Mouse (Mus musculus) embryo, embryonic 10 days (tissue): ENCODE data around the gene Ddx58.

Experiments used
- DNase-seq: peaks from one replicate; pipeline ENCODE4 v3.0.0-alpha.2; 2015; ENCODE audit warnings: low spot score

Ddx58 gene

GRCm38 (mm10) chr4:40182651-40183320 is 56.8 kb downstream of the Ddx58 start:
- DNase-seq: peak; percentile 80

DNA sequence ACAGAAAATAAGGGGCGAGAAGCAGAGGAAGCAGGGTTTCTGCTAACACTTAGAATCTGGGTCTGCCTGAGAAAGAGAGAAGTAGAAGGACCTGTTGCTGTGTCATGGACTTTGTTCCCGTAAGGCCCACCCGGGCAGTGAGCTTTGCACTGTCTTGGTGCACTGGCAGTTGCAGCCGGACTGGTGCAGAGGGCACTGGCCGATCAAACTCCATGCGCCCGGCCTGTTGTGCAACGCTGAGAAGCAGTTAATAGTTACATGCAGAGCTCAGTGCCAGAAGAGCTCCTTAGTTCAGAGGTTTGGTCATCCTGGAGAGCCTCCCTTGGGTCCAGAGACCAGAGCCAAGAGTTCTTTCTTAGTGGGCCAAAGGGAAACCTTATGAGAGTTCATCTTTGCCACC is 57.9 kb downstream of the Ddx58 start:
- no peak for DNase-seq

DNA sequence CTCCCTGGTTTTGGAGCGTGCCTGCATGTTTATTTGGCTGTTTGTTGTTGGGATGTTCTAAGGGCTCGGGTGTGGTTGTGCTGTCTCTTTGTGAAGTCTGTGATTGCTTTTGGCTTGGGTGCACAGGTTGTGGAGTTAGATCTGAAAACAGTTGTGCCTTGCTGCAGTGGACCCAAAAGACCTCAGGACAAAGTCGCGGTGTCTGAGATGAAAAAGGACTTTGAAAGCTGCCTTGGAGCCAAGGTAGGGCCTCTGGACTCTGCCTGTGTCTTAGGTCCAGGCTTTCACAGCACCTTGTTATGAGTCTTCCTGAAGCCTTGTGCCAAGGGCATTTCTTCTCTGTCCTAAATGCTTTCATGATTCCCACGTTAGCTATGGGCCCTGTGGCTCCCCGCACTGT is 59.6 kb downstream of the Ddx58 start:
- no peak for DNase-seq

- no peak for DNase-seq
These were observed 61.0 kb downstream of the Ddx58 start for GRCm38 (mm10) chr4:40178584-40178983.

- no peak for DNase-seq
These were observed 65.3 kb downstream of the Ddx58 start for GRCm38 (mm10) chr4:40174321-40174720.

- no peak for DNase-seq
These were observed 67.3 kb downstream of the Ddx58 start for GRCm38 (mm10) chr4:40172336-40172735.

GRCm38 (mm10) chr4:40171477-40171876 is 68.2 kb downstream of the Ddx58 start:
- DNase-seq: no peak

GRCm38 (mm10) chr4:40163646-40164045 is 76.0 kb downstream of the Ddx58 start:
- no peak for DNase-seq

GRCm38 (mm10) chr4:40160591-40161434 is 78.8 kb downstream of the Ddx58 start:
- no peak for DNase-seq

- no peak for DNase-seq
These were observed 81.4 kb downstream of the Ddx58 start for GRCm38 (mm10) chr4:40158224-40158540.

DNA sequence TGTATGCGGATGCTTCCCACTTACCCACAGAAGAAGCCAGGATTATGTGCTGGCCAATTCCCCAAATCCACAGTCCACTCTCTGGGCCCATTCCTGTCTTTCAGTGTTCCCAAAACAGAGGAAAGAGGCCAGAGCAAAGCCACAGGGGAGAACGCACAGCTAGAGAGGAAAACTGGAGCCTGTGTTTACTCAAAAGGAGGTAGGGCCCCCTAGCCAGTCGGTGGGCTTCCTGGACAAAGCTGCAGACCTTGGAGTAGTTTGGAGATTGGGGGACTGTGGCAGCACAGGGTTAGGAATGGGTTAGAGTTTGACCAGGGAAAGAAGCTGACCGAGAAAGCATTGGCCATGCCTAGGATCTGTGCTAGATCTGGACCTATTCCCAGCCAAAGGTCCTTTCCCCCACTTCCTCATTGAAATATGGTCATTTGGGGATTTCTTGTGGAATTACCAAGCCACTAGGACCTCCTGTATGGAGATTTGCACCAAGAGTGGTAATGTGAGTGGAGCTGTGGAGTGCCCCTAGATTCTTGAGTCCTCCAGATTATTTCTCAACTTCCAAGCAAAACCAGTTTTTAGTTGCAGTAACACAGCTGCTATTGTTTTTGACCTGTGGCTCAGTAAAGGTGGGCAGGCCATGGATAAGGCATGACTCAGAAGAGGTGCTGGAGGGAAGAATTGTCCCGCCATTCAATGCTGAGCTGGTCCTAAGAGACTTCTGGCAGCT is 82.0 kb downstream of the Ddx58 start:
- no peak for DNase-seq

DNA sequence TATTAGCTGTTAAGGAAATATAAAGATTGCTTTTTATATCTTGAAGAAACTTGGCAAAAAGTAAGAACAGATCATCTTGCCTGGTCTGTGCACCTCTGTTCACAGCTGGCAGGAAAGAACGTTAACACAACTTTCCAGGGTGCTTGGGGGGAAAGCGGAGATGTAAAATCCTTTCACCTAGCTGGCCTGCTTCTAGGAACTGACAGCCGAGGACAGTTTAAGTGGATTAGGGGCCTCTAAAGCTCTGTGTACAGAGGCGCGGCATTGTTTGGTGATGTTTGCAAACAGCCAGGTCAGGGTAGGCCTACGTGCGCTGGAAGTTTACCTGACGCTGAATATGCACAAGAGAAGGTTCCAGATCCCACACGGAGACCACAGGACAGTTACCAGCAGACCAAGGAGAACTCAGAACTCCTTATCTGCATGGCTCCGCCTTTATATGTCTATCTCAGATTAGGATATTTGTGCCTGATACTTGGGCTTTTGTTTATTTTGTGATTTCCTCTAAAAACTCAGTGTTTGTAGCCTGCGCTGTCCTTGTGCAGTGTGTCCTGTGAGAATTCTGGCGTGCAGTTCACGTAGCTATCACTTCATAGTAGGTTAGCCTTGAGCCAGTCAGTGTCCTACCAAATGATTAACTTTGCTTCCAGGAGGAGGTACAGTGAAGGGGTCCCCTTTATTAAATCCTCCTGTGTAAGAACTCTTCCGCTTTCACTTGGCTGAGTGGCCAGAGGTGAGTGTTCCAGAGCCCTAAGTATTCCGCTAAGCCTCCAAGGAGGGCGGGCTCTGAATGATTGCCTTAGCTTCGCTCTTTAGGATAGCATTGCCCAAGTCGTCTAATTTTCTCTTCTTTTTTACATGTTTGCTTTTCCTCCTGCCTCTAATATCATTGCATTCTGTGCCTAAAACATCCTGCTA is 82.8 kb downstream of the Ddx58 start:
- DNase-seq: no peak

- no peak for DNase-seq
These were observed 83.5 kb downstream of the Ddx58 start for GRCm38 (mm10) chr4:40156153-40156552.

DNA sequence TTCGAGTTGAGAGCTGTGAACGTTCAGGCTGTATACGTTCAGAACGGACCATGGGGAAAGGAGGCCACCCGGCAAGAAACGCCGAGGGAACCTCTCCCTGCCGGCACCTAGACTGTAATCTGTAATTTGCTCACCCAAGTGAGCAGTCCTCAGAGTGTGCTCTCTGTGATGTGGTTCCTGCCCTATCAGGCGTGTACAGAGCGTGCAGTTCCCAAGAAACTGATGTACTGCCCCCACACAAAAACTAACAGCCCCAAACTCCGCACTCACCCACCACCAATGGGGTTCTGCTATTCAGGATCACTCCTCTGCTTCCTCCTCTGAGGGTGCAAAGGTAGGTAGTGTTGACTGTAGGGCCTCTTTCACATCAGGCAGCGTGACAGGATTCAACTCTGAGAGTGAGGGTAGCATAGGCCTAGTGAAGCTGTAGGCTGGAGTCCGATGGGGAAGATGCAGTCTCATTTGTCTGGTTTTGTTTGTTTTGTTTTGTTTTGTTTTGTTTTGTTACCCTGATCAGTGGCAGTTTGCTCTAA is 84.1 kb downstream of the Ddx58 start:
- no peak for DNase-seq

GRCm38 (mm10) chr4:40154751-40155150 is 84.9 kb downstream of the Ddx58 start:
- no peak for DNase-seq
